Mouse (Mus musculus): ENCODE measurements at regions not wholly inside any gene's neighbourhood (a gene's known extent, or its start where the extent isn't known, plus 50 kb on each side); places are given as distances from the start of the nearest gene placed in this dataset.

DNA sequence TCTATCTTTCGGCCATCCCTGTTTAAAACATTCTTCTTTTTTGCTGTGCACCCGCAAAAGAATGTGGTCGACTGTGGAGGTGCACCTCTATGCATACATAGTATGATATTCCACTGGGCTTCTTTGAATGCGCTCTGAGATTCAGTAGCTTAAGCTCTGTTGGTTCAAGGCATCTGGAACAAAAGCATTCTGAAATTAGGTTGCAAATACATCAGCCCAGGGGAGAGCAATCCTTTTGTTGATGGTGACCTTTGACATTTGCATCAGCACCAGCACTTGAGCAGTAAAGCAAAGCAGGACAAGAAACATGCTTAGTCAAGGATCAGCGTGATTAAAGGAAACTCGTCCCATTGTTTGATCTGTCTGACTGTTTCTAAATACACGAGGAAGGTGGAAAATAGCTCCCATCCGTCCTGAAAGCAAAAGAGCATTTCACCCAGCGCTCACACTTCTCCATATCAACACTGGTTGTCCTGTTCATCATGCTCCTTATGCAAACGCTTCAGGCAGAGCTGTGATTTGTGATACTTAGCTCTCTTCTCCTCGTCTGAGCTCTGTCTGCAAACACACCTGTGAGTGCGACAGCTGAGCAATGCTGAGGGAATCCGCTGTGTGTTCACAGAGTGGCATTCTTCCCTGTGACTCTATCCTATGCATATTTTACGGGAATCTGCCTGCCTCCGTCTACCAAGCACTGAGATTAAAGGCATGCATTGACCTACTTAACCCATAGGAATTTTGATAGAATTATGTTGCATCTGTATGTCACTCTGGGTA is 67.4 kb upstream of the Dkk2 start:
- no peak for DNase-seq (ENCODE audit: low read depth)

DNA sequence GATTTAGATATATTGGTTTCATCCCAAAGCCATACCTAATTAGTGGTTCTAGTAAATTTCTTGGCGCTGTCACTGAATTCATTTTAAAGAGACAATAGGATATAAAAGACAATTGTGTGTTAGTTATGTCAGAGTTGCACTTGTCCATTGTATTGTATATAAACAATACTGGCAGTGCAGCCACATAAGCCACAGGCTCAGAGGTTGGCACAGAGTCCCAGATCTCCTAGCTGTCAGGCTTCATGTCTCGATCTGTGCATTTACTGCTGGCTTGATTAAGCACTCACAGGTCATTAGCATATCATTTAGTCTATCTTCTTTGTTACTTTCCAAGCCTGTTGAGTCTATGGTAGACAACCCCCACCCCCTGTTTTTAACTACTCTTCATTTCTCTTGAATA is 66.6 kb upstream of the Dkk2 start:
- no peak for DNase-seq (ENCODE audit: low read depth)

DNA sequence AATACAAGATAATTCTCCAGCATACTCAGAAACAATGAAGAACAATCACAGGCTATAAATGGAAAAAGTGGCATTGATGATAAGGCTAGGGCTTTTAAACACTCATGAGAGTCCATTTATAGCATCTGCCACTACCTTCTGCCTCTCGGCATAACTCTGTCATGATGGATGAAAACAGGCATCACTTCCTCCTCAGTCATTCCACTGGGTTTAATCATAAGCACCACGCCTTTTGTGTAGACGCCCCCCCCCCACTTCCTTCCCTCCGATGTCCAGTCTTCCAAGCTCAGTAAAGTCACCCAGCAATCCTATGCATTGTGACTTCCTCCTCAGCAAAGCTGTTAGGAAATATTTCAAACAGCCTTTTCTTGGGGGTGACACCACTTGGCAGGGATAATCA is 63.1 kb upstream of the Dkk2 start:
- DNase-seq (ENCODE audit: low read depth) = no peak

DNA sequence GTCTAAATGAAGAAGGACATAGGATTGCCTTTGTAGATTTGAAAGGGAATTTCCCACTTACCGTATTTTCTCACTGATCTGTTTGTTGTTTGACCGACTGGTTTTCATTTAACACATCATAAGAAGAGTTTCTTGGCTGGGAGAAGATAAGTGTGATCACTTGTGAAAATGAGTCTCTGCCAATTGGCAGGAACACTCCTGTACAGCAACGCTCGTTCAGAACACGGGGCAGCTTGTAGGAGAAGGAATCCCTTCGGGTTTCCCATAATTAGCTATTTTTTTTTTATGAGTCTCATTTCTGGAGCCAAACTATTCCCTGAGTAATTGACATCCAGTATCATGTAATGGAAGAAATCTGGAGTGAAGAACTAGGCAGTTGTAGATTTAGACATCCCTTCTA is 61.8 kb upstream of the Dkk2 start:
- DNase-seq (ENCODE audit: low read depth) = no peak

DNA sequence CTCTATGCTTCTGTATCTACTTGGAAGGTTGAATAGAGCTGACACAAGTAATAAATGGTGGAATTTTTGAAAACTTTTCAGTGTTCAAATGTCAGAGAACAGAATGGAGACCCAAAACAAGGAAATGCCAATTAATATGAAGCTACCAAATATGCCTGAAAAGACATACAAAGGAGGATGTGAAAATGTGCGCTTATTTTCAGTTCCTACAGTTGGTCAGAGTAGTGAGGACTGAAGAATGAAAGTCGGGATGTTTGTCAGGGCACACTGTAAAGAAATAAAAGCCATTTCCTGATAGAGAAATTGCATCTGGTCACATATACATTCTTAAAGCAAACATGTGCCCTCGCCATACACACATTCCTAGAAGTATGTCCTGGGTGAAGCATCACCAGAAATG is 56.0 kb upstream of the Dkk2 start:
- DNase-seq (ENCODE audit: low read depth) = no peak

DNA sequence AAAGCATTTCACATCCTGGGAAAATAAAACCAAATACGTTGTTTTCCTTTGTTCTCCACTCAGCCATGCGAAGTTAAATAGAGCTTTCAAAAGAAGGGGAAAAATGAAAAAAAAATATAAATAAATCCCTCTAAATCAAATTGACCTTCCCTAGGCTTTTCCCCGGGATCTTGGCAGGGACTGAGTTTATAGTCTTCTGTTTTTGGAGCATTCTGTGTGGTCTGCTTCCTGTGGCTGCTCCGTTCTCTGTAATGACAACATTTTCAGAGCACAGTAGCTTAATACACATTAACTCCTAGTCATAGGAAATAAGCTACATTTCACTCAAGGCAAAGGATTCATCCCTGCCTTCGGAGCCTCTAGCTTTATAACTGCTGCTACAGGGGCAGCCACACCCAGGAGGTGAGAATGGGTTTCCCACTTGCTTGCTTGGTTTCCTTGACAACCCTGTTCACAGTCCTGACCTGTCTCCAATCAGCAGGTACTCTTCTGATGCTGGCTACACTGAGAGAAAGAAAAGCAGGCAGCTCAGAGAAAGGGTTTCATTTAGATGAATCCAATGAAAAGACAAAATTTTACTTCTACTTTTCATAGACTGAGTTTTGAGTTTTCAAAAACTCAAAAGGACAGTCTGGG is 51.9 kb upstream of the Dkk2 start:
- DNase-seq (ENCODE audit: low read depth) = no peak

DNA sequence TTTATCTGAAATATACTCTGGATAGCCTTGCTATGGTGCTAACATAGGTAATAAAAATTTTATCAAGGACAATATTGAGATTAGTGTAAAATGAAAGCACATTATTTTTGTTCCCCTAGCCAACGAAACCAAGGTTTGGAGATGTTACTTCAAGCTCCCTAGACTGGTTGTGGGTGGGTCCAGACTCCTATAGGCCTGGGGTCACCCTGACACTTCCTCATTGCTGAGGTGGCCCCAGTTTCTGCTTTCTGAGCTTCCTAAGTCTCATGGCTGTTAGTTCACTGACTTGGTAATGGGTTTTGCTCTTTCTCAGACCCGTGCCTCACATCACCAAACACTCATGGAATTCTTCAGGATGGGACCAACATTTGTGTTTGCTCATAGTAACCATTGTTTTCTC is 49.9 kb upstream of the Dkk2 start:
- no peak for DNase-seq (ENCODE audit: low read depth)

Data from induced T-regulatory cell, adult 2 months (primary cell).